Mouse (Mus musculus): Measurements from ENCODE around the gene Cyp2ab1. TPM values are rescaled to one million over a fixed set of nuclear protein-coding genes. Genes with fewer than 3 reads are reported as not detected.

Gene Cyp2ab1
- polyA plus RNA-seq, 1 experiment from 2014 or later: not detected

- H3K4me3 ChIP-seq: no peak overlapping the region
- no peaks in the 10 kb centered on the region for H3K9me3 ChIP-seq (replicated peaks)
- H3K36me3 ChIP-seq: peaks cover 35% of the 10 kb centered on the region
- H3K4me1 ChIP-seq (replicated peaks): 0 out of 2 replicates have a peak, but pooled peaks cover 5% of the 10 kb centered on the region
- H3K27ac ChIP-seq (ENCODE audit: poor library complexity, severe bottlenecking): no peak overlapping the region
- H3K9ac ChIP-seq: no peak overlapping the region
- 89% methylated on average over 5 of the region's 5 CpGs for WGBS
- H3K27me3 ChIP-seq (replicated peaks): no peaks in the 10 kb centered on the region
- H3K4me2 ChIP-seq: no peak overlapping the region
- no peak for ATAC-seq (ENCODE audit: insufficient number of reproducible peaks, low FRiP score)
Measured at GRCm38 (mm10) chr16:20328306-20328705, 3.1 kb upstream of the Cyp2ab1 start.

- Histone ChIP-seq H3K27ac (ENCODE audit: poor library complexity, severe bottlenecking) (no peak overlapping the region), H3K9me3 (replicated peaks) (no peaks in the 10 kb centered on the region), H3K4me1 (replicated peaks) (no peaks in the 10 kb centered on the region), H3K4me3 (no peak overlapping the region), H3K36me3 (peaks cover 5% of the 10 kb centered on the region; the same call in 1 of the 2 replicates), H3K27me3 (replicated peaks) (no peaks in the 10 kb centered on the region), H3K9ac (no peak overlapping the region), H3K4me2 (no peak overlapping the region)
- peak; percentile 36; the same call in 1 of the 2 replicates for ATAC-seq (ENCODE audit: insufficient number of reproducible peaks, low FRiP score)
- 59% methylated on average over 5 of the region's 5 CpGs for WGBS
Measured at GRCm38 (mm10) chr16:20323907-20324306, 1.3 kb downstream of the Cyp2ab1 start.

- Histone ChIP-seq H3K4me3 (no peak overlapping the region), H3K36me3 (no peaks in the 10 kb centered on the region), H3K27ac (ENCODE audit: poor library complexity, severe bottlenecking) (no peak overlapping the region), H3K9ac (no peak overlapping the region), H3K9me3 (replicated peaks) (no peaks in the 10 kb centered on the region), H3K4me2 (no peak overlapping the region), H3K27me3 (replicated peaks) (no peaks in the 10 kb centered on the region), H3K4me1 (replicated peaks) (no peaks in the 10 kb centered on the region)
- no peak for ATAC-seq (ENCODE audit: insufficient number of reproducible peaks, low FRiP score)
- 80% methylated on average over 4 of the region's 4 CpGs for WGBS
Measured at GRCm38 (mm10) chr16:20322274-20322673, 2.9 kb downstream of the Cyp2ab1 start.

GRCm38 (mm10) chr16:20316770-20317169 is 8.4 kb downstream of the Cyp2ab1 start:
- WGBS: 71% methylated on average over 6 of the region's 6 CpGs
- Histone ChIP-seq H3K27ac (ENCODE audit: poor library complexity, severe bottlenecking) (no peak overlapping the region), H3K36me3 (no peaks in the 10 kb centered on the region), H3K27me3 (replicated peaks) (no peaks in the 10 kb centered on the region), H3K4me2 (no peak overlapping the region), H3K4me1 (replicated peaks) (peaks cover 5% of the 10 kb centered on the region; the same call in 1 of the 2 replicates), H3K4me3 (no peak overlapping the region), H3K9ac (no peak overlapping the region), H3K9me3 (replicated peaks) (no peaks in the 10 kb centered on the region)
- ATAC-seq (ENCODE audit: insufficient number of reproducible peaks, low FRiP score): no peak

GRCm38 (mm10) chr16:20315266-20315665 is 9.9 kb downstream of the Cyp2ab1 start:
- no peak for ATAC-seq (ENCODE audit: insufficient number of reproducible peaks, low FRiP score)
- Histone ChIP-seq H3K4me2 (no peak overlapping the region), H3K27ac (ENCODE audit: poor library complexity, severe bottlenecking) (no peak overlapping the region), H3K4me3 (no peak overlapping the region), H3K27me3 (replicated peaks) (no peaks in the 10 kb centered on the region), H3K36me3 (no peaks in the 10 kb centered on the region), H3K9me3 (replicated peaks) (no peaks in the 10 kb centered on the region), H3K4me1 (replicated peaks) (peaks cover 5% of the 10 kb centered on the region; the same call in 1 of the 2 replicates), H3K9ac (no peak overlapping the region)
- WGBS: 80% methylated on average over 4 of the region's 4 CpGs

GRCm38 (mm10) chr16:20312272-20312671 is 12.9 kb downstream of the Cyp2ab1 start:
- Histone ChIP-seq H3K4me2 (no peak overlapping the region), H3K4me1 (replicated peaks) (peaks cover 5% of the 10 kb centered on the region; the same call in 1 of the 2 replicates), H3K9me3 (replicated peaks) (no peaks in the 10 kb centered on the region), H3K9ac (no peak overlapping the region), H3K4me3 (no peak overlapping the region), H3K27ac (ENCODE audit: poor library complexity, severe bottlenecking) (no peak overlapping the region), H3K36me3 (no peaks in the 10 kb centered on the region), H3K27me3 (replicated peaks) (no peaks in the 10 kb centered on the region)
- 57% methylated on average over 14 of the region's 14 CpGs for WGBS
- no peak for ATAC-seq (ENCODE audit: insufficient number of reproducible peaks, low FRiP score)

GRCm38 (mm10) chr16:20301770-20302649 is 23.2 kb downstream of the Cyp2ab1 start, which contains the start of gene Parl:
Gene Parl (minus strand): TSS chr16:20302387.
- no peaks in the 10 kb centered on the region for H3K27me3 ChIP-seq (replicated peaks)
- peak within 1 kb of the TSS; percentile 60 for H3K27ac ChIP-seq (ENCODE audit: poor library complexity, severe bottlenecking)
- peaks cover 19% of the 10 kb centered on the region for H3K4me1 ChIP-seq (replicated peaks)
- H3K4me2 ChIP-seq: peak within 1 kb of the TSS; percentile 76
- WGBS: under 1% methylated on average over 45 of the region's 52 CpGs
- H3K9ac ChIP-seq: peak within 1 kb of the TSS; percentile 80
- H3K36me3 ChIP-seq: peaks cover 13% of the 10 kb centered on the region
- peak; percentile 86 for ATAC-seq (ENCODE audit: insufficient number of reproducible peaks, low FRiP score)
- peak within 1 kb of the TSS; percentile 73 for H3K4me3 ChIP-seq
- no peaks in the 10 kb centered on the region for H3K9me3 ChIP-seq (replicated peaks)

GRCm38 (mm10) chr16:20300076-20300475 is 25.1 kb downstream of the Cyp2ab1 start:
- Histone ChIP-seq H3K4me1 (replicated peaks) (peaks cover 19% of the 10 kb centered on the region), H3K27me3 (replicated peaks) (no peaks in the 10 kb centered on the region), H3K9ac (no peak overlapping the region), H3K27ac (ENCODE audit: poor library complexity, severe bottlenecking) (no peak overlapping the region), H3K9me3 (replicated peaks) (no peaks in the 10 kb centered on the region), H3K4me2 (no peak overlapping the region; the same call in 1 of the 2 replicates), H3K36me3 (peaks cover 28% of the 10 kb centered on the region), H3K4me3 (no peak overlapping the region)
- no peak for ATAC-seq (ENCODE audit: insufficient number of reproducible peaks, low FRiP score)
- 84% methylated on average over 2 of the region's 2 CpGs for WGBS

- H3K4me1 ChIP-seq (replicated peaks): peaks cover 3% of the 10 kb centered on the region; the same call in 1 of the 2 replicates
- H3K27me3 ChIP-seq (replicated peaks): no peaks in the 10 kb centered on the region
- H3K27ac ChIP-seq (ENCODE audit: poor library complexity, severe bottlenecking): no peak overlapping the region
- WGBS: 72% methylated on average over 4 of the region's 4 CpGs
- H3K9me3 ChIP-seq (replicated peaks): no peaks in the 10 kb centered on the region
- no peak overlapping the region for H3K4me2 ChIP-seq
- H3K4me3 ChIP-seq: no peak overlapping the region
- H3K9ac ChIP-seq: no peak overlapping the region
- H3K36me3 ChIP-seq: peaks cover 69% of the 10 kb centered on the region
- no peak for ATAC-seq (ENCODE audit: insufficient number of reproducible peaks, low FRiP score)
Measured at GRCm38 (mm10) chr16:20280238-20280637, 45.0 kb downstream of the Cyp2ab1 start.

GRCm38 (mm10) chr16:20279395-20279794 is 45.8 kb downstream of the Cyp2ab1 start:
- peaks cover 62% of the 10 kb centered on the region for H3K36me3 ChIP-seq
- WGBS: 77% methylated on average over 5 of the region's 5 CpGs

GRCm38 (mm10) chr16:20272994-20273393 is 52.2 kb downstream of the Cyp2ab1 start:
- no peak overlapping the region for H3K4me3 ChIP-seq
- no peak overlapping the region for H3K27ac ChIP-seq (ENCODE audit: poor library complexity, severe bottlenecking)
- 6% methylated on average over 3 of the region's 3 CpGs for WGBS
- peaks cover 3% of the 10 kb centered on the region; the same call in 1 of the 2 replicates for H3K27me3 ChIP-seq (replicated peaks)
- peaks cover 18% of the 10 kb centered on the region for H3K4me1 ChIP-seq (replicated peaks)
- ATAC-seq (ENCODE audit: insufficient number of reproducible peaks, low FRiP score): no peak
- H3K36me3 ChIP-seq: peaks cover 5% of the 10 kb centered on the region
- no peak overlapping the region for H3K9ac ChIP-seq
- H3K4me2 ChIP-seq: no peak overlapping the region
- H3K9me3 ChIP-seq (replicated peaks): no peaks in the 10 kb centered on the region

More at GRCm38 (mm10) chr16:20279395-20279794, 45.8 kb downstream of the Cyp2ab1 start:
- ATAC-seq (ENCODE audit: insufficient number of reproducible peaks, low FRiP score): no peak
- Histone ChIP-seq H3K4me1 (replicated peaks) (peaks cover 3% of the 10 kb centered on the region; the same call in 1 of the 2 replicates), H3K9me3 (replicated peaks) (no peaks in the 10 kb centered on the region), H3K4me2 (no peak overlapping the region), H3K9ac (no peak overlapping the region), H3K27me3 (replicated peaks) (no peaks in the 10 kb centered on the region), H3K4me3 (no peak overlapping the region), H3K27ac (ENCODE audit: poor library complexity, severe bottlenecking) (no peak overlapping the region; the same call in 1 of the 2 replicates)
